Mouse (Mus musculus) limb, embryonic 15.5 days (tissue): ENCODE measurements around the gene Echs1. TPM values are rescaled to one million over a fixed set of nuclear protein-coding genes. Genes with fewer than 3 reads are reported as not detected.
A peak's percentile ranks its signal among the peaks of the same experiment; 100 is the strongest.

ENCODE experiments used
- ATAC-seq: fragments of 200-750 bp; cut with Nextera tagmentation; 2 replicates; pipeline ENCODE4 v1.8.0; 2017; ENCODE audit warnings: low read depth, moderate TSS enrichment; ENCODE audit not compliant: insufficient number of reproducible peaks, low FRiP score, low TSS enrichment
- H3K27ac ChIP-seq: fragments of 300-500 bp; sonication (generic); 2 replicates; pipeline ENCODE4 v1.5.1; 2015; ENCODE audit warnings: moderate library complexity, mild to moderate bottlenecking, inconsistent platforms
- H3K27me3 ChIP-seq: fragments of 300-500 bp; sonication (generic); 2 replicates; pipeline ENCODE4 v1.6.1; 2015; ENCODE audit warnings: inconsistent platforms
- H3K36me3 ChIP-seq: fragments of 300-500 bp; sonication (generic); 2 replicates; pipeline ENCODE4 v1.6.1; 2015; ENCODE audit warnings: inconsistent platforms
- H3K4me1 ChIP-seq: fragments of 300-500 bp; sonication (generic); 2 replicates; pipeline ENCODE4 v1.6.1; 2015; ENCODE audit warnings: inconsistent platforms
- H3K4me2 ChIP-seq: fragments of 300-500 bp; sonication (generic); 2 replicates; pipeline ENCODE4 v1.6.1; 2015; ENCODE audit warnings: mild to moderate bottlenecking, inconsistent platforms
- H3K4me3 ChIP-seq: fragments of 300-500 bp; sonication (generic); 2 replicates; pipeline ENCODE4 v1.5.1; 2015; ENCODE audit warnings: mild to moderate bottlenecking, inconsistent platforms
- H3K9ac ChIP-seq: fragments of 300-500 bp; sonication (generic); 2 replicates; pipeline ENCODE4 v1.6.1; 2015; ENCODE audit warnings: inconsistent platforms
- H3K9me3 ChIP-seq: fragments of 300-500 bp; sonication (generic); 2 replicates; pipeline ENCODE4 v1.6.1; 2016; ENCODE audit warnings: inconsistent platforms
- whole genome bisulfite sequencing: fragments of 180-500 bp; shearing (Covaris S2); methylation state at CpG from one replicate; pipeline ENCODE4 v1.1.7; 2015; 5-methylcytosine and 5-hydroxymethylcytosine counted together
- polyA plus RNA-seq: library from polyadenylated mRNA; unstranded; fragments of >200 nt; fragmentation: Nextera tagmentation; extraction: Ambion mirVana; gene quantifications from 2 replicates; pipeline ENCODE4 v1.2.1, GENCODE M21; 2015

Echs1 gene
- polyA plus RNA-seq, 1 experiment from 2014 or later = 130 TPM

GRCm38 (mm10) chr7:140057413-140058407 lies 58.6 kb downstream of the Echs1 start:
- peak overlapping the region; percentile 44 for H3K4me3 ChIP-seq
- peaks cover 91% of the 10 kb centered on the region for H3K27me3 ChIP-seq
- peaks cover 21% of the 10 kb centered on the region for H3K4me1 ChIP-seq
- peak overlapping the region; percentile 86 for H3K4me2 ChIP-seq
- 4% methylated on average over 53 of the region's 53 CpGs for WGBS
- H3K36me3 ChIP-seq = no peaks in the 10 kb centered on the region
- no peak overlapping the region for H3K27ac ChIP-seq
- 0 out of 2 replicates have a peak, but pooled peaks have one; percentile 40 for ATAC-seq
- H3K9ac ChIP-seq = peak overlapping the region; percentile 23; the same call in 1 of the 2 replicates
- H3K9me3 ChIP-seq = no peaks in the 10 kb centered on the region

Other genes starting within 250 kb of the Echs1 start
- 0.24 and 0.26 TPM in 2 replicates for gene Kndc1, start 221.8 kb downstream of the Echs1 start, polyA plus RNA-seq
- 0.12 TPM in 1 of 2 replicates, not detected in the other for gene Utf1, start 172.7 kb downstream of the Echs1 start, polyA plus RNA-seq
- 0.38 and 0.44 TPM in 2 replicates for gene 6430531B16Rik, start 137.7 kb downstream of the Echs1 start, polyA plus RNA-seq
- 2.9 and 3.0 TPM in 2 replicates for gene Adam8, start 123.9 kb downstream of the Echs1 start, polyA plus RNA-seq
- gene Zfp511, start 80.1 kb downstream of the Echs1 start, polyA plus RNA-seq = 36.9 and 37.2 TPM in 2 replicates
- 50.6 and 51.9 TPM in 2 replicates for gene Tubgcp2, start 79.8 kb downstream of the Echs1 start, polyA plus RNA-seq
- not detected in 2 replicates for gene Msx3, start 67.4 kb downstream of the Echs1 start, polyA plus RNA-seq
- 0.55 and 1.2 TPM in 2 replicates for gene Caly, start 33.9 kb downstream of the Echs1 start, polyA plus RNA-seq
- gene Prap1, start 23.1 kb downstream of the Echs1 start, polyA plus RNA-seq = 0.41 TPM in 1 of 2 replicates, not detected in the other
- gene Fuom, start 14.0 kb downstream of the Echs1 start, polyA plus RNA-seq = 21.4 and 22.3 TPM in 2 replicates
- 17.7 and 18.4 TPM in 2 replicates for gene Paox, start 677 bp downstream of the Echs1 start, polyA plus RNA-seq
- gene Mtg1, start 21.1 kb upstream of the Echs1 start, polyA plus RNA-seq = 20.6 and 21.9 TPM in 2 replicates
- gene Sprn, start 38.4 kb upstream of the Echs1 start, polyA plus RNA-seq = 0.27 and 0.36 TPM in 2 replicates
- gene Olfr522, start 48.3 kb upstream of the Echs1 start, polyA plus RNA-seq = not detected in 2 replicates
- gene Olfr523, start 56.7 kb upstream of the Echs1 start, polyA plus RNA-seq = not detected in 2 replicates
- not detected in 2 replicates for gene Olfr524, start 89.5 kb upstream of the Echs1 start, polyA plus RNA-seq
- 0.11 TPM in 1 of 2 replicates, not detected in the other for gene Cd163l1, start 101.8 kb upstream of the Echs1 start, polyA plus RNA-seq
- not detected in 2 replicates for gene 5830411N06Rik, start 130.8 kb upstream of the Echs1 start, polyA plus RNA-seq
- not detected in 2 replicates for gene Olfr525, start 204.4 kb upstream of the Echs1 start, polyA plus RNA-seq
- not detected in 2 replicates for gene Olfr527, start 217.5 kb upstream of the Echs1 start, polyA plus RNA-seq
- gene Olfr60, start 245.2 kb upstream of the Echs1 start, polyA plus RNA-seq = not detected in 2 replicates